In genomic region chr4:84540531-84540930, GRCm38 (mm10) we compare ENCODE assay signal across 15 mouse cellular contexts.
DNase-seq lines count a peak whose midpoint lies in the region; ATAC-seq lines count a peak whose summit lies in the region.
"Had no signal": no experiment of that assay in that cellular context is flagged by ENCODE, and none has a peak within 500 bp of the region (broad histone marks: within the 10 kb centered on the region; RNA-seq: fewer than 3 reads in every experiment).

No protein-coding gene starts in this region.

- no peaks in the 10 kb centered on the region for H3K9me3 ChIP-seq in heart, embryonic 16.5 days (replicated peaks; ENCODE audit: control insufficient read depth, low read length)
- H3K9me3 ChIP-seq: embryonic facial prominence, embryonic 12.5 days; heart, embryonic 15.5 days; limb, embryonic 13.5 days; megakaryocyte, embryonic 14.5 days had no signal

- peak overlapping the region; percentile 6; the same call in 1 of the 2 replicates for H3K4me2 ChIP-seq in heart, embryonic 16.5 days (ENCODE audit: low read depth, low read length)
- H3K4me2 ChIP-seq: embryonic facial prominence, embryonic 12.5 days; heart, embryonic 15.5 days; limb, embryonic 13.5 days had no signal

- H3K4me1 ChIP-seq in heart, embryonic 16.5 days (ENCODE audit: control insufficient read depth, insufficient read depth, low read length) = 0 out of 2 replicates have a peak, but pooled peaks cover 2% of the 10 kb centered on the region
- H3K4me1 ChIP-seq: heart, embryonic 15.5 days had no signal

- H3K27ac ChIP-seq in heart, embryonic 16.5 days (ENCODE audit: low read length) = no peak overlapping the region
- H3K27ac ChIP-seq: embryonic facial prominence, embryonic 12.5 days; heart, embryonic 15.5 days; limb, embryonic 13.5 days had no signal

- no peak overlapping the region for H3K9ac ChIP-seq in heart, embryonic 16.5 days (ENCODE audit: low read length)
- H3K9ac ChIP-seq: embryonic facial prominence, embryonic 12.5 days; heart, embryonic 15.5 days; limb, embryonic 13.5 days had no signal

- DNase-seq in gastrocnemius, adult 8-10 months (ENCODE audit: low spot score in 2 of 2) = peak; percentile 12 to 25
- no peak for DNase-seq in gastrocnemius, postnatal 10 days
- peak; percentile 52 for DNase-seq in testis, postnatal 14 days (ENCODE audit: low spot score)
- DNase-seq in testis, postnatal 10 days (ENCODE audit: low spot score) = no peak
- peak; percentile 68 for DNase-seq in skeletal muscle tissue, adult 2 months (ENCODE audit: low read depth, low spot score)
- DNase-seq in cerebellum, postnatal 4 days (ENCODE audit: low spot score in 2 of 2) = no peak
- no peak for DNase-seq in left cerebral cortex, postnatal 4 days
- DNase-seq: kidney, adult 8-10 months; kidney, postnatal 4 days; thymus, postnatal 14 days had no signal

- H3K4me3 ChIP-seq in heart, embryonic 16.5 days (ENCODE audit: low read length) = no peak overlapping the region
- H3K4me3 ChIP-seq: embryonic facial prominence, embryonic 12.5 days; heart, embryonic 15.5 days; limb, embryonic 13.5 days; megakaryocyte, embryonic 14.5 days had no signal

- ATAC-seq in heart, embryonic 16.5 days (replicated peaks; ENCODE audit: extremely low read depth, insufficient read depth, low FRiP score) = no peak

- intact Hi-C loops in left cerebral cortex, postnatal 4 days (cut with DNase I) = no loop called here

- WGBS in heart, embryonic 16.5 days = 39% methylated on average over 6 of the region's 6 CpGs

- H3K36me3 ChIP-seq in heart, embryonic 16.5 days (ENCODE audit: control insufficient read depth, insufficient read depth) = no peaks in the 10 kb centered on the region
- H3K36me3 ChIP-seq: embryonic facial prominence, embryonic 12.5 days; heart, embryonic 15.5 days; limb, embryonic 13.5 days had no signal

- H3K27me3 ChIP-seq in heart, embryonic 16.5 days (ENCODE audit: control insufficient read depth, insufficient read depth, low read length) = peaks cover 6% of the 10 kb centered on the region
- H3K27me3 ChIP-seq: embryonic facial prominence, embryonic 12.5 days; limb, embryonic 13.5 days had no signal

Comparison
In these comparisons a context has a peak if more than half of its experiments do, and no peak if none do; other contexts are left out.
1. DNase-seq: peak in gastrocnemius, adult 8-10 months (2 of 2), testis, postnatal 14 days (single experiment) and skeletal muscle tissue, adult 2 months (single experiment); none in gastrocnemius, postnatal 10 days (single experiment), testis, postnatal 10 days (single experiment), cerebellum, postnatal 4 days (0 of 2) and left cerebral cortex, postnatal 4 days (single experiment).